Mouse (Mus musculus) Patski (cell line): ENCODE results near the gene Fam162a. TPM values are rescaled to one million over a fixed set of nuclear protein-coding genes. Genes with fewer than 3 reads are reported as not detected.
"Not testable (repeated sequence)": the region's sequence is repeated elsewhere in the genome, so short reads cannot be mapped to it uniquely, and the experiment has no call there.

Source experiments
- ATAC-seq: fragments of 100-300 bp; one replicate; pipeline ENCODE4 v1.8.0; 2021
- CTCF ChIA-PET: fragments of 350-600 bp; sonication (Branson Sonifier 250); formaldehyde crosslinking; loops from one replicate; lab custom pipeline; 2022; ENCODE audit warnings: inconsistent platforms; lab: Charles Lee
- POLR2A ChIA-PET: fragments of 350-600 bp; sonication (Branson Sonifier 250); formaldehyde crosslinking; loops from one replicate; lab custom pipeline; 2022; ENCODE audit warnings: antibody characterized with exemption, inconsistent platforms; lab: Charles Lee
- DNase-seq: peaks from one replicate; pipeline ENCODE4 v3.0.0-alpha.2; 2011; ENCODE audit warnings: low read depth, low spot score
- H3K27me3 ChIP-seq: fragments of 371-371 bp; one replicate; pipeline ENCODE4 v1.5.1; 2021
- CTCF ChIP-seq: fragments of 100-300 bp; IDR thresholded peaks from one replicate; pipeline ENCODE4 v1.5.1; 2021
- in situ Hi-C: fragments of 300-500 bp; cut with MboI; formaldehyde crosslinking; loops from 3 replicates; pipeline ENCODE4 v1.11.1; 2018; ENCODE audit warnings: low pct_unique_long_range_greater_than_20kb, mixed read lengths
- polyA plus RNA-seq: library from polyadenylated mRNA; unstranded; gene quantifications from one replicate; pipeline ENCODE4 v1.2.3, GENCODE M21; 2021

Fam162a gene
- polyA plus RNA-seq, 1 experiment from 2014 or later, result 285 TPM

DNA sequence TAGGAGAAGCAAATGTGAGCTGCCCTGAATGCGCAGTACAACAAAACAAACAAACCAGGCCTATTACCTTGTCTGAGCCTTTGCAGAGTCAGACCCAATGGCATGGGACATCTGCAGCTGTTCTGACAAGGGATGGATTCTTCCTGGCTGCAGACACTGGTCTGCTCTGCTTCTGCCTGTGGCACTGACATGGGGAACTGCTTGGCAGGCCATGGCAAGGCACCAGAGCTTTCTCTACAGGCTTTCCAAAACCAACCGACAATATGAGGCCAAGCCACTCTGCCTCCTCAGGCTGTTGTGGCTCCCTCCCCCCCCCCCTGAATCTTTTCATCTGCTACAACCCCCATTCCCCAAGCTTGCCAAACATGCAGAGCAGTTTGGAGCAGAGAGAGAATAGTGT lies 8.1 kb downstream of the Fam162a start:
- DNase-seq (no peak), ATAC-seq (no peak)
- ChIA-PET CTCF (no interaction called here), POLR2A (no interaction called here)
- in situ Hi-C loops, result no loop called here
- H3K27me3 ChIP-seq, result no peaks in the 10 kb centered on the region
- TF ChIP-seq CTCF, result no peak

- H3K27me3 ChIP-seq, ATAC-seq, CTCF ChIA-PET, DNase-seq, in situ Hi-C loops, POLR2A ChIA-PET: not testable (repeated sequence)
These were observed 8.9 kb downstream of the Fam162a start for GRCm38 (mm10) chr16:36062534-36062933.

DNA sequence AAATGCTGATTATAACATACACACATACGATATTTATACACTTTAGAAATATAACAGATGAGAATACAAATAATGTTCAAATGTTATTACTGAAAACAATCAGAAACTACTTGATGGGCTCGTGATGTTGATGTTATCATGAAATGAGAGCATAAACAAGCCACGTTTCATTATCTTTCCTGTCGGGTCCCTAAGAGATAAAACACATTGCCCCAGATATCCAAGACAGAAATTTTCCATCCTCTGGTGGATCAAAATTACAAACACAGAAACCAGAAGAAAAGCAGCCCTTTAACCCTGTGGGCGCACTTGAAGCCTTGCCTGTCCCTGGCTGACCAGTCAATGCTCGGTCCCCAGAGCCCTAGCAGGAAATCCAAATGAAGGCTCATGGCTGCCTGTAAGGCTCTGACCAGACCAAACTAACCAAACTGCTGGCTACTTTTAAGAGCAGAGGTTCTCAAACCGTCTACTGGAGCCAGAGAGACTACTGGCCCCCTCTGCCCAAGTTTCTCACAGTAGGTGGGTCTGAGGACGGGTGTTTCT lies 13.4 kb downstream of the Fam162a start:
- no peaks in the 10 kb centered on the region for H3K27me3 ChIP-seq
- no peak for TF ChIP-seq CTCF
- ATAC-seq, result no peak
- POLR2A ChIA-PET, result no interaction called here
- in situ Hi-C loops, result no loop called here
- DNase-seq, result no peak
- CTCF ChIA-PET, result no interaction called here

DNA sequence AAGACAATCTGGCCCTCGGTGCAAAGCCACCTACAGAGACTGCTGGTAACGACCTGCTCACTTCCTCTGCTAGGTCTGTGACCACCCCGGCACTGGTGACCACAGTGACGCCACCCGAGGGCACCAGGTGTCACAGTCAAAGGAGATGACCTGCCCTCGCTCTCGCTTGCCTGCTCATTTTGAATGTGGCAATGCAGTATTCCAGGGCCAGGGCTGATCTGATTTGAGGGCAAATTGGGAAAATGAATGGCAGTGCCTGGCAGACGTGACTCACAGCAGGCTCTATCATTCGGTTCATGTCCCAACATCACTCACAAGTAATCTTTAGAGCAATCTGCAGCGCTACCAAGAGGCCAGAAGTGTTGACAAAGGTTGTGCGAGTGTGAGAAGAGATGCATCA lies 15.0 kb downstream of the Fam162a start:
- CTCF ChIA-PET, result no interaction called here
- TF ChIP-seq CTCF, result no peak
- POLR2A ChIA-PET, result no interaction called here
- in situ Hi-C loops, result no loop called here
- DNase-seq (no peak), ATAC-seq (no peak)
- no peaks in the 10 kb centered on the region for H3K27me3 ChIP-seq

- no peak for DNase-seq
- ATAC-seq, result no peak
- TF ChIP-seq CTCF, result no peak
- in situ Hi-C loops, result no loop called here
- no peaks in the 10 kb centered on the region for H3K27me3 ChIP-seq
- CTCF ChIA-PET, result interaction anchor here (1.2 to 3.0 kb wide), 2 partner anchors 9 to 13 kb away, joined by 3 to 13 read pairs; no protein-coding TSS in a partner anchor
- POLR2A ChIA-PET, result no interaction called here
These were observed 16.5 kb downstream of the Fam162a start for GRCm38 (mm10) chr16:36054920-36055319.

DNA sequence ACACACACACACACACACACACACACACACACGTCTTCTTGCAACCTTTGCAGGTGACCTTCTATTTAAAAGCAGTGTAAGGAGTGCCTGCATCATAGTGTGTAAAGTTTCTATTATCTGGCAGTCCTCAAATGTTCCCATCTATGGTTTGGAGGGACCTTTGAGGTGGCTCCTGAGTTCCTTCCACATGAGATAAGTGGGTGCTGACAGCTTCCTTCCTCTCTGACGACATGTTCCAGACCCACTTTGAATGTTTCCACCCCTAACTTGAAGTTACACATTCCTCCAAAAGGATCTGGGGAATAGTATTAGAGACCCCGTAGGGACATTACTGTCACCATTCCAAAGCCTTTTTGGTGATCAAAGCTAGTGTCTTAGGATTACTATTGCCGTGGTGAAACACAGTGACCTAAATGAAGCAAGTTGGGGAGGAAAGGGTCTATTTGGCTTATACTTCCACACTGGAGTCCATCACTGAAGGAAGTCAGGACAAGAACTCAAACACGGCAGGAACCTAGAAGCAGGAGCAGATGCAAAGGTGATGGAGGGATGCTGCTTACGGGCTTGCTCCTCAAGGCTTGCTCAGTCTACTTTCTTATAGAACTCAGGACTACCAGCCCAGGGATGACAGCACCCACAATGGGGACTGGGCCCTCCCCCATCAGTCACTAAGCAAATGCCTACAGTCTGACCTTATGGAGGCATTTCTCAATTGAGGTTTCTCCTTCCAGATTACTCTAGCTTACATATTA lies 17.7 kb downstream of the Fam162a start:
- ChIA-PET CTCF (interaction anchor here (1.4 to 3.0 kb wide), 3 partner anchors 8 to 15 kb away, joined by 3 to 13 read pairs (median 4); no protein-coding TSS in a partner anchor), POLR2A (no interaction called here)
- in situ Hi-C loops, result no loop called here
- ATAC-seq (no peak), DNase-seq (no peak)
- no peak for TF ChIP-seq CTCF
- no peaks in the 10 kb centered on the region for H3K27me3 ChIP-seq

DNA sequence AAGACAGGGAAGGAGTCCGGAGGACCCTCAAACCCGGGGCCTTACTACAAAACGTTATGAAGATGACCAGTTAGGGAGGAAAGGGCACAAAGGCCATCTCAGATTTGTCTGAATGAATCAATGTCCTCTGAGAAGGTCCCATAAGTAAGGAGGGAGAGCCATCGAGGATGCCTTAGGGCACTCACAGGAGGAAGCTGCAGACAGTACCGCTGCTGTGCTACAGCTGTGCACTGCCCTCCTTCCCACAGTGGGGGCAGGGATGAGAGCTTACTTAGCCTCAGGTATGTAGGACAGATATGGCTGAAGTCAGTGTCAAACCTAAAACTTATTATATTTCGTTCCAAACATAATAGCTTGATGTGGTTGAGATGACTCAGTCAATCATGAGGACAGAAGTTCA lies 19.9 kb downstream of the Fam162a start:
- TF ChIP-seq CTCF, result no peak
- in situ Hi-C loops, result no loop called here
- ATAC-seq (no peak), DNase-seq (no peak)
- CTCF ChIA-PET, result no interaction called here
- H3K27me3 ChIP-seq, result no peaks in the 10 kb centered on the region
- POLR2A ChIA-PET, result interaction anchor here (0.8 kb wide), 1 partner anchor 367 kb away, joined by 4 read pairs; no protein-coding TSS in a partner anchor

GRCm38 (mm10) chr16:36047538-36047937 lies 23.9 kb downstream of the Fam162a start:
- DNase-seq (no peak), ATAC-seq (no peak)
- H3K27me3 ChIP-seq, result no peaks in the 10 kb centered on the region
- peak; percentile 54 for TF ChIP-seq CTCF
- POLR2A ChIA-PET, result no interaction called here
- CTCF ChIA-PET, result interaction anchor here (1.0 to 3.4 kb wide), 5 partner anchors 7 to 427 kb away, joined by 3 to 13 read pairs (median 3); no protein-coding TSS in a partner anchor
- in situ Hi-C loops, result no loop called here

DNA sequence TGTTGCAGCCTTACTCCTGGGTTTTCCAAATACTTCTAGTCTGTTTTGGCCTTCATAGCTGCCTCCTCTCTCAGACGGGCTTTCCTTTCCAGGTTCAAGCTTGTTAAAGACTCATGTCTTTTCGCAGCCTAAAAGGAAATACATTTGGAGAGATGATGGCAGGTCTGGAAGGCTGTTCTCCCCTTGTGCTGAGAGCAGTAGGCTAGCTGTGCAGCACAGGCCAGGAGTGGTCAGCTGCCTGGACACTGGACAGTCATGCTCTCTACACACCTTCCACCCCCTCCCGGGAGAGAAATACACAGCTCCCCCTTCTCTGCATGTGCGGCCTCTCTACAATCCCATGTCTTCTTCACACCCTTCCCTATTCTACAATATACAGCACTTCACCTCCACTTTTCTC lies 27.4 kb downstream of the Fam162a start:
- DNase-seq, result no peak
- CTCF ChIA-PET, result interaction anchor here (0.6 to 1.7 kb wide), 2 partner anchors 28 to 30 kb away, joined by 3 read pairs; no protein-coding TSS in a partner anchor

DNA sequence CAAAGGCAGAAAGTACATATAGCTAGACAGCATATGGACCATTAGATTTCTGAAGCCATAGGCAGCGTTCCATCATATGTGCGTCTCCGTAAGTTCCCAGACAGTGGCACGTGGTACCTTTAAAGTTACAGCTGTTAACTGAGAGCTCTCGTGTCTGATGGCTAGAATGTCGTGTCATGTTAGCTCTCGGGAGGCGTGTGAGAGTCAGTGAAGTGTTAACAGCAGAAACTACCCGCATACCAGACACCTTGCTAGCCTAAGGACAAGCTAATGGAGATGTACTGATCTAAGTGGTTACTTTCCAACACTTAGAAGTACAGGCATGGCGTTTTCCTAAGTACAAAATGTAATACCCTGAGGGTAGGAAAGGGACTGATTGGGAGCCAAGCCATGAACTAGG lies 28.3 kb downstream of the Fam162a start:
- no peak for TF ChIP-seq CTCF
- DNase-seq (no peak), ATAC-seq (no peak)
- in situ Hi-C loops, result no loop called here
- CTCF ChIA-PET, result interaction anchor here (0.9 kb wide), 1 partner anchor 9 kb away, joined by 3 read pairs; no protein-coding TSS in a partner anchor
- H3K27me3 ChIP-seq, result no peaks in the 10 kb centered on the region
- POLR2A ChIA-PET, result no interaction called here

More for the DNA sequence above, 27.4 kb downstream of the Fam162a start:
- no peaks in the 10 kb centered on the region for H3K27me3 ChIP-seq
- in situ Hi-C loops, result no loop called here
- POLR2A ChIA-PET, result no interaction called here
- no peak for ATAC-seq
- TF ChIP-seq CTCF, result no peak

- in situ Hi-C loops, result no loop called here
- ATAC-seq, result no peak
- ChIA-PET CTCF (no interaction called here), POLR2A (no interaction called here)
- DNase-seq, result no peak
- H3K27me3 ChIP-seq, result no peaks in the 10 kb centered on the region
- TF ChIP-seq CTCF, result no peak
These were observed 29.8 kb downstream of the Fam162a start for GRCm38 (mm10) chr16:36041625-36042020.
